Mouse (Mus musculus) intestine, embryonic 15.5 days (tissue): ENCODE data around the gene Frmd4b. TPM values are rescaled to one million over a fixed set of nuclear protein-coding genes. Genes with fewer than 3 reads are reported as not detected.
"Not testable (repeated sequence)": the region's sequence is repeated elsewhere in the genome, so short reads cannot be mapped to it uniquely, and the experiment has no call there.

ENCODE experiments used
- ATAC-seq: fragments of 200-750 bp; cut with Nextera tagmentation; 2 replicates; pipeline ENCODE4 v1.8.0; 2017; ENCODE audit warnings: moderate TSS enrichment, moderate library complexity
- H3K27ac ChIP-seq: fragments of 300-500 bp; sonication (generic); 2 replicates; pipeline ENCODE4 v1.5.1; 2015; ENCODE audit warnings: mild to moderate bottlenecking, inconsistent platforms
- H3K27me3 ChIP-seq: fragments of 300-500 bp; sonication (generic); replicated peaks from 2 replicates; pipeline ENCODE4 v1.6.1; 2015; ENCODE audit warnings: inconsistent platforms
- H3K36me3 ChIP-seq: fragments of 300-500 bp; sonication (generic); 2 replicates; pipeline ENCODE4 v1.6.1; 2015; ENCODE audit warnings: inconsistent platforms
- H3K4me1 ChIP-seq: fragments of 300-500 bp; sonication (generic); replicated peaks from 2 replicates; pipeline ENCODE4 v1.6.1; 2015; ENCODE audit warnings: inconsistent platforms
- H3K4me2 ChIP-seq: fragments of 300-500 bp; sonication (generic); replicated peaks from 2 replicates; pipeline ENCODE4 v1.6.1; 2015; ENCODE audit warnings: mild to moderate bottlenecking, inconsistent platforms
- H3K4me3 ChIP-seq: fragments of 300-500 bp; sonication (generic); replicated peaks from 2 replicates; pipeline ENCODE4 v1.5.1; 2015; ENCODE audit warnings: inconsistent platforms
- H3K9ac ChIP-seq: fragments of 300-500 bp; sonication (generic); 2 replicates; pipeline ENCODE4 v1.6.1; 2015; ENCODE audit warnings: inconsistent platforms
- H3K9me3 ChIP-seq: fragments of 300-500 bp; sonication (generic); 2 replicates; pipeline ENCODE4 v1.6.1; 2016; ENCODE audit warnings: inconsistent platforms
- WGBS: fragments of 180-500 bp; shearing (Covaris S2); methylation state at CpG from one replicate; pipeline ENCODE4 v1.1.7; 2015; 5-methylcytosine and 5-hydroxymethylcytosine counted together
- polyA plus RNA-seq: library from polyadenylated mRNA; unstranded; fragments of >200 nt; fragmentation: Nextera tagmentation; extraction: Ambion mirVana; gene quantifications from 2 replicates; pipeline ENCODE4 v1.2.1, GENCODE M21; 2015

Frmd4b gene
- polyA plus RNA-seq, 1 experiment from 2014 or later, result 11.1 TPM

DNA sequence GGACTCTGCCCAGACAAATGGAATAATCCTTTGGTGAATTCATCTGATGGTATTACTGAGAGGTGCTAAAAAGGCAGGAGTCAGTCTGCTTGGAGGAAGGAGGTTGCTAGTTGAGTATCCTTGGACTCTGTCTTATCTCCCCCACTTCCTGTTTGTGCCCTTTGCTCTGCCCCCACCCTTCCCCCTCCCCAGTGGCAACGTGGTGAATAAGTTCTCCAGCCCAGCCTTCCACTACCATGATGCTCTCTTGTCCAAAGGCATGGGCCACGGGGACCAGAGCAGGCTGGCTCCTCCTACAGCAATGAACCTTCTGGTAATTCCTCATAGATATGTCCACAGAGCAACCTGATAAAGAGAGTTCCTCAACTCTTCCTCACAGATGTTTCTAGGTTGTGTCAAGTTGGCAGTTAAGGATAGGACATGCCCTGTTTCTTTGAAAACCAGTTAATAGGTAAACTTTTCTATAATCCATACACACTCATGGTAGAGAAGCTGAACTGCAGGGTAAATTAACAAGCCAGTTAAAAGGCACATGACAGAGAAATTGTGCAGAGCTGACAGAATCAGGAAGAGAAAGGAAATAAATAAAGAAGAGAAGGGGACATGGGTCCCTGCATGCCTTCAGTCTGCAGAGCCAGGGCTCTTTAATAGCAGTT, 187.5 kb downstream of the Frmd4b start:
- Histone ChIP-seq H3K27me3 (no peaks in the 10 kb centered on the region), H3K9ac (no peak overlapping the region), H3K36me3 (no peaks in the 10 kb centered on the region), H3K4me1 (no peaks in the 10 kb centered on the region), H3K27ac (no peak overlapping the region), H3K9me3 (no peaks in the 10 kb centered on the region), H3K4me3 (no peak overlapping the region), H3K4me2 (no peak overlapping the region)
- 14% methylated on average over 2 of the region's 2 CpGs for WGBS
- ATAC-seq, result peak; percentile 70

DNA sequence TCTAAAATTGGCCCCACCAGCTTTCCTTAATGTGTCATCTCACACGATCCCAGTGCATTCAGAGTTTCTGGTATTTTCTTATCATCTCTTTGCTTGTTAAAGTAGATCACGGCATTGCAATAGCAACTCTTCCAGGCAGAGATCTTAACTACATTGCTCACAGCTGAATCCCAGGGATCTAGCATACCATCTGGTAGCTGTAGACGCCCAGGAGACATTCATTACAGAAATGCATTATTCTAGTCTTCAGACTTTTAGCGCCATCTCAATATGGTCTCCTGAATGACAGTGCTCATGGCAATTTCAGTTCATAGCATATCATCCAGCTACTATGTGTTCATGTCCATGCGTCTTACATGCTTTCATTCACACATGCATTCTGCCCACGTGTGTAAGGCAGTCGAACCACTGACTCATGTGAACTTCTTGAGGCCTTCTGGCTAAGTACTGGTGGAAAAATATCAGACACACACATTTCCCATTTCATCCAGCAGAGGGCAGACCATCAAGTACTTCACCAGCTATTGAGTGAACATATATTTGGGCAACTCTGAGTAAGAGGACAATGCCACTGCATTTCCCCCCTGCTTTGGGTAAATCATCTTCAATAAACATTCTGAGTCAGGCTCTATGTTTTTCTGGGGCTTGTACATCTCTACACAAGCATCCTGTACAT, 197.4 kb downstream of the Frmd4b start:
- Histone ChIP-seq H3K27me3 (no peaks in the 10 kb centered on the region), H3K4me3 (no peak overlapping the region), H3K9me3 (no peaks in the 10 kb centered on the region), H3K36me3 (no peaks in the 10 kb centered on the region), H3K4me2 (no peak overlapping the region), H3K4me1 (no peaks in the 10 kb centered on the region), H3K27ac (no peak overlapping the region), H3K9ac (no peak overlapping the region)
- ATAC-seq, result no peak
- 66% methylated on average over 7 of the region's 7 CpGs for WGBS

DNA sequence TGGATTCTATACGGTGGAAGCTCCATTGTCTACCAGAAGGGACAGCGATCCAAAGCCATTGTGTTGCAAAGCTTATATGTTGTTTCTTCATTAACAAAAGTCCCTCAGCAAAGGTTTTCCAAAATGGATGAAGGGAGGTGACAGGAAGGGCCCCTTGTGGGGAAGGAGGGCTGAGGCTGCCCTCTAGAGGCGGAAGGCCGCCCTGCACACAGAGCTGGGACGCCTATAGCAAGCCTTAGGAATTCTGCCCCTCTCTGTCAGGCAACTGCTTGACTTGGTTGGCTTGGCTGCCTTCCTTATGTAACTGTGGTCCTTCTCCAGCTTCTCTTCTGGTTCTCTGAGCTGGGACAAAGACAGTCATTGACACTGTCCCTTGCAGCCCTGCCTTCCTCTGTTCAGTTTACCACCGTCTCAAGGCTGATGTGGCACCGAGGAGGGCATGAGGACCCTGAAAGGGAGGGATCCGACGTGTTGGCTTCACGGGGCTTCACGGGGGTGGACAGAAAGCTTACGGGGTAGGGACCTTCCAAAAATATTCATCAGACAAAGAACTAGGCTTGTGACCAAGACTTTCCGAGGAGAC, 200.3 kb downstream of the Frmd4b start:
- no peak overlapping the region for H3K4me2 ChIP-seq
- H3K4me3 ChIP-seq, result no peak overlapping the region
- H3K36me3 ChIP-seq, result no peaks in the 10 kb centered on the region
- no peaks in the 10 kb centered on the region for H3K4me1 ChIP-seq
- no peak overlapping the region for H3K9ac ChIP-seq
- H3K9me3 ChIP-seq, result no peaks in the 10 kb centered on the region
- H3K27me3 ChIP-seq, result no peaks in the 10 kb centered on the region
- WGBS, result 66% methylated on average over 13 of the region's 13 CpGs
- H3K27ac ChIP-seq, result no peak overlapping the region
- peak; percentile 57; the same call in 1 of the 2 replicates for ATAC-seq

DNA sequence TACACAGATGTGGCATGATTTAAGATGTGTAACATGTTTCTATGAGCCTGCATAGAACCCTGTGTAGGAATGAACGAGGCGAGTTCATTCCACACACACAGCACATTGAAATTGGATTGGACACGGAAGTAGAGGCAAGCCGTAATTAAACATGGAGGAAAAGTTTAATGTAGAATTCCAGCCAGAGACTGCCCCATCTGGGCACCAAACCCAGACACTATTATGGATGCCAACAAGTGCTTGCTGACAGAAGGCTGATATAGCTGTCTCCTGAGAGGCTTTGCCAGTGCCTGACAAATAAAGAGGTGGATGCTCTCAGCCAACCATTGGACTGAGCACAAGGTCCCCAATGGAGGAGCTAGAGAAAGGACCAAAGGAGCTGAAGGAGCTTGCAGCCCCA, 201.8 kb downstream of the Frmd4b start:
- not testable (repeated sequence) for H3K4me3 ChIP-seq, H3K4me2 ChIP-seq, H3K4me1 ChIP-seq, H3K27ac ChIP-seq, H3K36me3 ChIP-seq, H3K9me3 ChIP-seq, H3K9ac ChIP-seq, H3K27me3 ChIP-seq, ATAC-seq
- WGBS, result 90% methylated on average over 4 of the region's 4 CpGs

DNA sequence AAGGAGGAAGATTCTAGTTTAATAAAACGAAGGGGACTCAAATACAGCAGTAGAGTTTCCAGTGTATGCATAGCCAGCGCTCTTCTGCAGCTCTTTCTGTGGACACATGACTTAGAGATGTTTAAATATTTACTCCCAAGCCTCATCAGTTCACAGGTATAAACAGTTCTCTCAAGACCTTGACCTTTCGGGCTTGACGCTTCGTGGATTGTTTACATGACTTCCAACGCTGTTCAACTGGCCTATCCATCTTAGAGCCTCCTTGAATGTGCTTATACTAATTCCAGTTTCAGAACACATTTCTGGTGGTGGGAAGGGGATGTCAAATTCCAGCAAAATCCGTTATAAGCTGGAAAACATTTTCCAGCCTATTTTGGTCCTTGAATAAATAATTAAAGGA, 203.9 kb downstream of the Frmd4b start:
- no peak overlapping the region for H3K4me3 ChIP-seq
- ATAC-seq, result peak; percentile 50; the same call in 1 of the 2 replicates
- H3K4me2 ChIP-seq, result no peak overlapping the region
- H3K9ac ChIP-seq, result no peak overlapping the region
- 19% methylated on average over 7 of the region's 7 CpGs for WGBS
- H3K36me3 ChIP-seq, result no peaks in the 10 kb centered on the region
- H3K27me3 ChIP-seq, result no peaks in the 10 kb centered on the region
- peaks cover 12% of the 10 kb centered on the region for H3K4me1 ChIP-seq
- no peak overlapping the region for H3K27ac ChIP-seq
- no peaks in the 10 kb centered on the region for H3K9me3 ChIP-seq

DNA sequence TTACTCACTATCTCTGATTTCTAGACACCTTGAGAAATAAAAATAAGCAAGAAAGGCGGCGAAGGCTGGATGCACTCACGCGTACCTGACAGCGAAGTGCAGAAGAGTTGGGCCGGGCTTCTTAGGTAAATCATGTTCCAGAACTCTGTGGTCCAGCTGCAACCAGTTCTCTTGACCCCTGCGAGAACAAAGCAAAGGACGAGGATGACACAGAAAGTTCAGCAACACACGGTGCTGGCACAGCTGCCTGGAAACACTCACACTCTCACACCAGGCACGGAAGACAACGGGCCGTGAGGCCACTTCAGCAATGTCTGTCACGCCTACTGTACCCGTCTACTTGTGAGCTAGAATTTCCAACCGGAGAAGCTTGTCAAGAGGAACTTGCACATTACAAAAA, 204.9 kb downstream of the Frmd4b start:
- Histone ChIP-seq H3K4me1 (peaks cover 12% of the 10 kb centered on the region), H3K4me3 (no peak overlapping the region), H3K9ac (no peak overlapping the region), H3K27ac (no peak overlapping the region), H3K27me3 (no peaks in the 10 kb centered on the region), H3K4me2 (no peak overlapping the region), H3K36me3 (no peaks in the 10 kb centered on the region), H3K9me3 (no peaks in the 10 kb centered on the region)
- ATAC-seq, result no peak
- 82% methylated on average over 15 of the region's 15 CpGs for WGBS

DNA sequence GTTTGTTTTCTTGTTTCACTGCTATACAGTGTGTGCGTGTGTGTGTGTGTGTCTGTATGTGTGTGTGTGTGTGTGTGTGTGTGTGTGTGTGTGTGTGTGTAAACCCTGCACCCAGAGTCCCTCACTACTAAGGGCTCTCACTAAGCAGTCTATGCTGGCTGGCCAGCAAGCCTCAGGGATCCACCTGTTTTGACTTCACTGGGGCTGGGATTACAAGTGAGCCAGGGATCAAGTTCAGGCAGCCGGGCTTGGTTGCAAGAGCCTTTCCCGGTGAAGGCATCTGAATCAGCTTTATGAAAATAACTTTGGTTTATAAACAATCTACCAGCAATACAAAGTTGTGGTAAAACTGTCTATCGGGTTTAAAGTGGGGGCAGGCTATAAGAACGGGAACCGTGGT, 206.0 kb downstream of the Frmd4b start:
- Histone ChIP-seq H3K4me1 (peaks cover 12% of the 10 kb centered on the region), H3K4me3 (no peak overlapping the region), H3K9ac (no peak overlapping the region), H3K36me3 (no peaks in the 10 kb centered on the region), H3K4me2 (no peak overlapping the region), H3K27ac (no peak overlapping the region), H3K9me3 (no peaks in the 10 kb centered on the region), H3K27me3 (no peaks in the 10 kb centered on the region)
- 81% methylated on average over 6 of the region's 6 CpGs for WGBS
- ATAC-seq, result no peak

DNA sequence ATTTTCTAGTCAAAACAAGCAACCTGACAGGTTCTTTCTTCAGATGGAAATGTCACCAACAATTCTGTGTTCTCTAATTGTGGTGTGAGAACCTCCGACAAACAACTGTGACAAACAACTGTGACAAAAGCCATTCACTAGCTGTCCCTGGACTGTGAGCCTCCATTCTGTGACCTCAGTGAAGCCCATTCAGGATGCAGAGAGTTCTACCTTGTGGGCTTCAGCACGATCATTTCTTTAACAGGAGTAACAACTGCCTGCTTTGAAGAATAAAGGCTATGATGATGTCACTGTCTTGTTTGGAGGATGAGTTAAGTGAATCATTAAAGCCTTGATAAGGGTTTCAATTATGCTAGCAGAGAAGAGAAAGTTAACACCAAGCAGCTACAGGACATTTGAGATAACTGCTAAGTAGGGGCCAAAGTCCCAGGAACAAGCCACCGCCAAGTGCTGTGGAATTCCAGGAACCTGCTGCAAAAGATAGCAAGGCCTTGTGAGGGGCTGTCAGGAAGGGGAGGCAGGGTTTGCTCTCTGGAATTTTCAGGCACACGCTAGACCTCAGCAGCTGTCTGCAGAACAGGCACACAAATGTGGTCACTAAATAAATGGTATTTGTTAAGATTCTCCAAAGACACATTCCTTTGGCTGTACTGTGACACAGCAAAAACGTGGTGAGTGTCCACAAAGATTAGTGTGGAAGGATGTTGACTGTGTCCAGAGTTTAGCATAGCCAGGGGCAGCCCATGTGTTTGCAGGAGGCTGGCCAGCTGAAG, 207.7 kb downstream of the Frmd4b start:
- peak; percentile 83 for ATAC-seq
- no peak overlapping the region for H3K4me2 ChIP-seq
- no peaks in the 10 kb centered on the region for H3K27me3 ChIP-seq
- 16% methylated on average over 5 of the region's 5 CpGs for WGBS
- no peaks in the 10 kb centered on the region for H3K36me3 ChIP-seq
- H3K27ac ChIP-seq, result no peak overlapping the region
- H3K9me3 ChIP-seq, result no peaks in the 10 kb centered on the region
- peaks cover 12% of the 10 kb centered on the region for H3K4me1 ChIP-seq
- no peak overlapping the region for H3K4me3 ChIP-seq
- no peak overlapping the region for H3K9ac ChIP-seq

DNA sequence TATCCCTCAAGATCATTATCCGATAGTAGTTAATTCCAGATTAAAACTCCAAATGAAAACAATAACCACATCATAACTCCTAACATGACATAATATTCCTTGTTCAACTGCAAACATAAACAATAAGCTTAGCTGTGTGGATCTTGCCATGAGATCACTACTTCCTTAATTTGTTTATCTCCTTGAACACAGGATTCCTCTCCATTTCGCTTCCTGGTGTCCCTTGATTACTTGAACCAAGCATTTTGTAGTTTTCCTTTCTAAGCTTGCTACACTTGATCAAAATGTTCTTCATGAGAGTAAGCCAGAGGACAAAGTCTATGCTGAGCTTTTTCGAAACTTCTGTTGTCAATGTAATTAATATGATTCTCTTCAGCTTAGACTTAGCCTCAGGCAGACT, 209.4 kb downstream of the Frmd4b start:
- no peak overlapping the region for H3K4me3 ChIP-seq
- WGBS, result 83% methylated on average over 3 of the region's 3 CpGs
- H3K27ac ChIP-seq, result no peak overlapping the region

DNA sequence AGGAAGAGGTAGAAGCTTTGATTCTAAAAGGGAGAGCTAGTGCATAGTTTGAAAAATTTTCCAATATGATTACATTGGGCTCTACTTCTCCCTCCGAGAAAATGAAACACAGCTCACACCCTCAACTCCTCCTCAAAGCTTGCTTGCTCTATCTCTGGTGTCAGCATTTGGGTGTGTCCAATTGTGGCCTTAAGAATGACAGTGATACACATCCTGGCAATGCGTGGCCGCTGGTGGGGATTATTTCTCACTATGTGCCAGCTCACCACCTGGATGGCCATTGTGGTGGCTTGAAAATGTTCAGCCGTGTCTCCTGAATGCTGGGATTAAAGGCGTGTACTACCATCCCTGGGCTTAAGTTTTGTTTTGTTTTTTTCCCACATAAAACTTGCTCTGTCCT, 209.9 kb downstream of the Frmd4b start:
- H3K4me2 ChIP-seq, result no peak overlapping the region
- H3K9ac ChIP-seq, result no peak overlapping the region
- H3K9me3 ChIP-seq, result no peaks in the 10 kb centered on the region
- no peak overlapping the region for H3K27ac ChIP-seq
- 80% methylated on average over 5 of the region's 5 CpGs for WGBS
- no peak for ATAC-seq
- no peaks in the 10 kb centered on the region for H3K27me3 ChIP-seq
- peaks cover 12% of the 10 kb centered on the region for H3K4me1 ChIP-seq
- H3K4me3 ChIP-seq, result no peak overlapping the region
- no peaks in the 10 kb centered on the region for H3K36me3 ChIP-seq

More for the DNA sequence above, 209.4 kb downstream of the Frmd4b start:
- no peaks in the 10 kb centered on the region for H3K36me3 ChIP-seq
- H3K4me1 ChIP-seq, result peaks cover 12% of the 10 kb centered on the region
- no peak overlapping the region for H3K9ac ChIP-seq
- no peak overlapping the region for H3K4me2 ChIP-seq
- H3K9me3 ChIP-seq, result no peaks in the 10 kb centered on the region
- no peak for ATAC-seq
- no peaks in the 10 kb centered on the region for H3K27me3 ChIP-seq

DNA sequence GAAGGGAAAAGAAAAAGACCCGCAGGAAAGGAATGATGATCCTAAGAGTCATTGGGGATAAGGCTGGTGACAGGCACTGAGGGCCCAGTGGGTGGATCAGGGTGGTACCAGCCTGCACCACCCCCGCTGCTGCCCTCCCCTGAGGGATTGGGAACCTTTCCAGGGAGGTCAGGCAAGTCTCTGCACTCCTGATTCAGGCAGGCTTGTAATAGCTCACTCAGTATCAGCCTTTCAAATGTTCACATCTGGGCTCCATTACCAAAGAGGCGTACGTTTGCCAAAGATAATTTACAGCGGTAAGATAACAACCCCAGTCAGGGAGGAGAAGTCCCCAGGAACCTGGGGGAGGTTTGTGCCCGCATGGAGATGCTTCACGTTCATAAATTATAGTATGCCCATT, 212.0 kb downstream of the Frmd4b start:
- H3K27ac ChIP-seq, result no peak overlapping the region
- no peaks in the 10 kb centered on the region for H3K9me3 ChIP-seq
- WGBS, result 27% methylated on average over 7 of the region's 7 CpGs
- H3K4me2 ChIP-seq, result no peak overlapping the region
- H3K4me1 ChIP-seq, result peaks cover 10% of the 10 kb centered on the region
- ATAC-seq, result peak; percentile 37; the same call in 1 of the 2 replicates
- H3K4me3 ChIP-seq, result no peak overlapping the region
- no peaks in the 10 kb centered on the region for H3K36me3 ChIP-seq
- H3K27me3 ChIP-seq, result no peaks in the 10 kb centered on the region
- H3K9ac ChIP-seq, result no peak overlapping the region

DNA sequence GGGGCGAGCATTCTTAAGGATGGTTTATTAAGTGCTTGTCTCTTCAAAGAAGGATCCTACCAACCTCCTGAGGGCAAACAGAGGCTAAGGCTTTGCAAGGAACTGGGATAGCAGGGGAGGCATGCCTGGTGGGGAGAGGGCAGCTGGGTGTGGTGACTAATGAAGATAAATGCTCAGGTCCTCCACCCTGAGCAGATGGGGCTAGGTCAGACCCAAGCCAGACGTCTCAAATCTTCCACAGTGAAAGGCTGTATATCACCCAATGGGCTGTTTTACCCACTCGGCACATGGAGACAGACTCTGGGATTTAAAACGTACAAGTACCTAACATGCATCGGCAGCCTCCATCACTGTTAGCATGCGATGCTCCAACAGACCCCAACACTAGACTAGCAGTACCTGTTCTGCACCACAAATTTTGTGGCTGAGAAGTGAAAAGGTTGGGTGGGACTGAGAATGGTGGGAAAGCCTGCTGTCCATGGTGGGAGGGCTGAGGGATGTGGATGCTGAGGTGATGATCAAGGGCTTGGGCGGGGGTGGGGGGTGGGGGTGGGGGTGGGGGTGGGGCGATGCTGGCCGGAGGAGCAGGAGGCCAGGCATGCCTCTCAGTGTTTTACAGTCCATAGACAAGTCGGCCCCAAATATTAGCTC, 214.4 kb downstream of the Frmd4b start:
- Histone ChIP-seq H3K4me3 (no peak overlapping the region), H3K27ac (no peak overlapping the region), H3K9me3 (no peaks in the 10 kb centered on the region), H3K27me3 (no peaks in the 10 kb centered on the region), H3K4me1 (no peaks in the 10 kb centered on the region), H3K36me3 (no peaks in the 10 kb centered on the region), H3K9ac (no peak overlapping the region), H3K4me2 (no peak overlapping the region)
- 48% methylated on average over 10 of the region's 10 CpGs for WGBS
- no peak for ATAC-seq
